Mouse (Mus musculus) E14TG2a.4 (cell line): ENCODE data around the gene Eml2.

Experiments
- CTCF ChIP-seq: conservative IDR thresholded peaks from 2 replicates; pipeline ENCODE4 v1.5.1; 2014; ENCODE audit warnings: low read length
- POU5F1 ChIP-seq: IDR thresholded peaks from 2 replicates; pipeline ENCODE4 v1.6.1; 2014; ENCODE audit warnings: low read length, borderline replicate concordance

DNA sequence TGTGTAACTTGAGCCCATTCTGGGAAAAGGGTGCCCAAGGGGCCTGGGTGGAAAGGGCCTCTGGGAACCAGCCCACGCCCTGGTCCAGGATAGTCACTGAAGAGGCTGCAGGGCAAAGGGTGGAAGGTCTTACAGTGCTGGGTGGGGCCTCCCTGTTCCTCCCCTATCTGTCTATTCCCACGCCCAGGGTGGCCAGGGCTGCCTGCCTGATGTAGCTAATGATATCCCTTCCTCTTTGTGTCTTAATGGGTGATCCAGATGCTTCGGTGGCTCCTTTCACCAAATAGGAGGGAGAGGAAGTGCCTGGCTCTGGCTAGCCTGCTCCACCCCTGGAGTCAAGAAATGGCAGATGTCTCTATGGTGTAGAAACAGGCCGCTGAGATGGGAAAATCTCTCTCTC, 48.7 kb downstream of the Eml2 start:
- TF ChIP-seq CTCF (no peak), POU5F1 (no peak)
